Mouse (Mus musculus): Measurements from ENCODE around the gene Dscam.

- TF ChIP-seq CTCF (IDR thresholded peaks at IDR 0.05; ENCODE audit: borderline replicate concordance, extremely low read depth, insufficient read depth, insufficient read length) (no peak), POLR2A (IDR thresholded peaks at IDR 0.05; ENCODE audit: borderline replicate concordance, extremely low read depth, insufficient read depth, insufficient read length, poor library complexity, severe bottlenecking) (no peak)
These were observed 497.2 kb downstream of the Dscam start for GRCm38 (mm10) chr16:96673191-96673847.
